Mouse (Mus musculus): ENCODE results near the gene Wdr6.
A peak's percentile ranks its signal among the peaks of the same experiment; 100 is the strongest.

Wdr6 gene

DNA sequence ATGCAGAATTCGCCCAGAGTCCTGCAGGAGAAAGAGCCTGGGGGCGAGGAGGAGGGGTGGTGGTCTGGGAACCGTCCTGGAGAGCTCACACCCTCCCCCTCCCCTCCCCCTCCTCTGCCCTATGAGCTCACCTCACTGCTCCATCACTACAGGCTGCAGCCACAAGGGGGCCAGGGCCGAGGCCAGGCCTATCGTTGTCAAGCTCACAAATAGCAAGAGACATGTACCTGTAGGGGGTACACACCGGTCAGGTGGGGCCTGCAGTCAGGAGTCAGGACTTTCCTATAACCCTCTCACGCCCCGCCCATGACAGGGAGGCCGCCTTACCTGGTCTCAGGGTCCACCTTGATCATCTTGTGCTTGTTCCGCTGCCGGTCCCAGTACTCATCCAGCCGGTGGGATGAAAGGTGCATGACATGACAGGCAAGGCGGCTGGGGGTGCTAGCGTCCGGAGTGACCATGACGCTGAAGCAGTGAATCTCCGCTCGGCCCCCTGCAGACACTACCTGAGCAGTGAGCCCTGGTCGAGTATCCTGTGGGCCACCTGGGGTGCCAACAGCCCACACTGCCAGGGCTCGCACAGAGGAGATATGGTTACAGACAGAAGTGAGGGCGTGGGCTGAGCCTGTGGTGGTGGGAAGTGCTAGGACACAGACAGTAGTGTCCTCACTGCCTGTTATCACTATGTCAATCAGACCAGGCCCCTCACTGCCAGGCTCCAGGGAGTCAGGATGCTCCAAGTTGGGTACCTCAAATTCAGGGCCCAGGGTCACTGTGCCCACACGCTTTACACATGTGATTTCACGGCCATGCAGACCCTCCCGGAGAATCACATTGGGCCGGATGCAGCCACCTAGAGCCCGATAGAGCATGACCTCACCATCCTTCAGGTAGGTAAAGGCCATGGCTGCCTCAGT is 4.5 kb downstream of the Wdr6 start:
- peak; percentile 83 for DNase-seq (ENCODE audit: low spot score)

DNA sequence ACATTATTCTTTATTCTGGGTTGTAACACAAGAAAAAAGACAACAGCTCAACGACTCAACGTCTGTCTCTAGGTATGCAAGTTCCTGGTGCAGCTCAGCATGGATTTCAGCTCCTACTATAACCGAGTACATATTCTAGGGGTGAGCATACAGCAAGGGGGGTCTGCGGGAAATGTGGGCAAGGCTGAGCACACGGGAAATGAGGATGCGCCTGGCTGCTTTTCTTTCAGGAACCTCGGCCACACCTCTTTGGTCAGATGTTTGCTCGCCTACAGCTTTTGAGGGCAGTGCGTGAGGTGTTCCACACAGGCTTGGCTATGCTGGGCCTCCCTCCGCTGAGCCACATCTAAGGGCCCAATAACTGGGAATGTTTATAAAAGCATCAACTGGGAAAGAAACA is 6.2 kb downstream of the Wdr6 start:
- no peak for DNase-seq (ENCODE audit: low spot score)

DNA sequence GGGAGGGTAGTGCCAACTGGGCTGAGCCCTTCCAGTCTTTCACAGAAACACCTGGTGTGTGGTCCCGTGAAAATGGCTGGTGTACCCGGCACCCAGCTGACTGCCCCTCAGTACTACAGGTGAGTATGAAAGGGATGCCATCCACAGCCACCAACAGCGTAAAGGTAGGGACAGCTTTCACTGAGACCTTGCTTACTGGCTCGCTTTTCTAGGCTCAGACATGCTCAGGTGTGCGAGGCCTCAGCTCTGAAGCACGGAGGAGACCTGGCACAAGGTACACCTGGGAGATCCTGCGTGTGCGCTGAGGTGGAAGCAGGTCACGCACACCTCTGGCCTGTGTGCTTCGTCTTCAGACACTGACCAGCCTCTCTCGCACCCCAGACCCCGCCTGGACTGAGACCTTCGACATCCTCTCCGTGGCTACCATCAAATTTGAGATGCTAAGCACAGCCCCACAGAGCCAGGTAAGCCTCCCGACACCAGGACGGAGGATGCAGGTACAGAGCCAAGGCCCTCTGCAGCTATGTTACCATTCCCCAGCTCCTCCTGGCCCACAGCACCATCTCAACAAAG is 7.1 kb downstream of the Wdr6 start:
- DNase-seq (ENCODE audit: low spot score), result no peak

DNA sequence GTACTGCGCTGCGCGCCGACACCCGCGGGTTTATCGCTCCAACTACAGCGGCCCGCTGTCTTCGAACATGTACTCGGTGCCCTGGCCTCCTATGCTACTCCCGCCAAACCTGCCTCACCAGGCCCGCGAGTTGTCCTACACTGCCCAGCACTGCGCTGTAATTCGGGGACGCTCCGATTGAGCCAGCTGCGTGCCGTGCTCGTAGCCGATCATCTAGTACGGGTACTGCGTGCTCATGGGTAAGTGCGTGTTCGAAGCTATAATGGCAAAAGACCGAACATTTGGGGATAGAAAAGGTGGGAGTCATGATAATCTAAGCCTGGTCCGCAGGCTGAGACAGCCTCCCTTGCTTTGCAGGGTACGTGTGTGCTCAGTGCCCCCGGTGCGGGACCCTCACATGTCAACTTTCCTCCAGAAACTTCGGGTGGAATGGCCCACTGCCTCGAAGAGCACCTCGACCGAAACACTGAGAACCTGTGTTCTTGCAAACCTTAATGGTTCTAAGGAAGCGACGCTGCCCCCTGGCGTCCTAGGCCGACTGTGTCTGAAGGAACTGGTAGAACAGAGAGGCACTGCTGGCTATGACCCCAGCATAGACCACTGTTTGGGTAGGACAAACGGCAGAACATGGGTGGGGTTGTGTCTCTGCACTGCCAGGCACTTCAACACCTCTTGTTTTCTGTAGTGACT is 8.2 kb downstream of the Wdr6 start:
- peak; percentile 90 for DNase-seq (ENCODE audit: low spot score)

DNA sequence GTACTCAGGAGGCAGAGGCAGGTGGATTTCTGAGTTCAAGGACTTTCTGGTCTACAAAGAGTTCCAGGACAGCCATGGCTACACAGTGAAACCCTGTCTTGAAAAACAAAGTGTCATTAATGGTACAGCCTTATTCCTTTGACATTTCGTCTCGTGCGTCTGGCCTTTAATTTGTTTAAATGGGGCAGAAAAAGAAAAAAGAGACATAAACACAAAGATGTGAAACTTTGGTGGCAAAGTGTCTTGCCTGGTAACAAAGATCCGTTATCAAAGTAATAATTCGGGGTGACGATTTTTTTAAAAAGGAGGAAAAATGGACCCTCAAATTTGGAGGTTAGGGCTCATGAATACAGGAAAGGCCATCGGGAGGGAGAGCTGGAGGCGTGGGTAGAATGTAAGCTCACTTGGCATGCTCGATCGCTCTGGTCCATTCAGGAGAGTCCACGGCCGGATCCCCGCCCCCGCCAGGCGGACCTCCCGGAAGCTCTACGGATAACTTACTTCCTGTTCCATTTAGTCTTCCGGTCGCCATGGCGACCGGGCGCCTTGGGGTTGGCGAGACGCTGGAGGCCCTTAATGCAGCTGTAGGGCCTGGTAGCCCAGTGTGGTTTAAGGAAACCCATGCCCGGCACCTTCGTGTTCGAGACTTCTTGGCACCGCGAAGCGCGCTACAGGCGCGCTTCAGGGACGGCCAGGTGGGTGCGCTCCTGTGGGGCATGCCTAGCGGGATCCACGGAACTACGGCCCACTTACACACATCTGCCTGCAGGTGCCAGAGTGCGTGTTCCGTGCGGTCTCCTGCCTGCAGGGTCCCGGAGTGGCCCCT is 8.9 kb downstream of the Wdr6 start, which contains the start of gene Dalrd3:
Gene Dalrd3 (plus strand): TSS at position 506 of the 826 bp plus-strand sequence.
- peak; percentile 97 for DNase-seq (ENCODE audit: low spot score)

DNA sequence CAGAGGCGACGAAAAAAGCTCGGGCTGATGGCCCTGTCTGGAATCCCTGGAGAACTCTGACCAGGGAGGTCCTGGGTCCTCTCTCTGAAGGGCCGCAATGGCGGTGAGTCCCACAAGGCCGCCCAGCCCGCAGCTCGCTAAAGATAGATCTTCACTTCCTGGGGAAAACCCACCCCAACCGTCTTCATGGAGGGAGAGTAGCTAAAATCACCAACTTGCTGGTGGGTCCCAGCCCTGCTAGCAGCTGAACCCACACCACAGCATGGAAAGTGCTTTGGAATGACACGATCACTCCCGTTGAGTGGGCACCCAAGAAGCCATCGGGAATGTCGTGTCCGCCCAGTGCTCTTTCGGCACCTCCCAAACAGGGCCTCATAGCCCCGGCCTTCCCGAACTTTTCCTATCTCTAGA is 10.0 kb downstream of the Wdr6 start:
- DNase-seq (ENCODE audit: low spot score), result no peak

DNA sequence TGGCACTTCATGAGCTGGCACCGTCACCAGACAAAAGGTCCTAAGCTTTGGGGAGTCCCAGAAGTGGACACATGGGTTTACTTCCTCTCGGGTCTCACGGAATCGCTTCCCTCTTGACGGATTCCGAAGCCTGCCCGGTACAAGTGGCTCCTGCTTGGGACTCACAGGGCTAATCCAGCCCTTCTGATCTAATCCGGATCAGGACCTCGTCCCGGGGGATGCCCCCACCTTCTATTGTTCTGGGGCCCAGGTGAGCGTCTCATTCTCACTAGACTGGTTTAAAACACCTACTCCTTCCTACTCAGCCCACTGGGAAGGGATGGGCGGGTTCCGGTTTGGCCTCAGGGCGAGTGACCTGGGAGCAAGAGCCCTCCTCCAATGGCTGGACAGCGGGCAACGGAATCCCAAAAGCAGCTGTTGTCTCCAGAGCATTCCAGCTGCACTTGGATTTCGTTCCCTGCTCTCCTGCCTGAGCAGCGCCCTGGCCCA is 10.6 kb downstream of the Wdr6 start:
- DNase-seq (ENCODE audit: low spot score), result no peak

DNA sequence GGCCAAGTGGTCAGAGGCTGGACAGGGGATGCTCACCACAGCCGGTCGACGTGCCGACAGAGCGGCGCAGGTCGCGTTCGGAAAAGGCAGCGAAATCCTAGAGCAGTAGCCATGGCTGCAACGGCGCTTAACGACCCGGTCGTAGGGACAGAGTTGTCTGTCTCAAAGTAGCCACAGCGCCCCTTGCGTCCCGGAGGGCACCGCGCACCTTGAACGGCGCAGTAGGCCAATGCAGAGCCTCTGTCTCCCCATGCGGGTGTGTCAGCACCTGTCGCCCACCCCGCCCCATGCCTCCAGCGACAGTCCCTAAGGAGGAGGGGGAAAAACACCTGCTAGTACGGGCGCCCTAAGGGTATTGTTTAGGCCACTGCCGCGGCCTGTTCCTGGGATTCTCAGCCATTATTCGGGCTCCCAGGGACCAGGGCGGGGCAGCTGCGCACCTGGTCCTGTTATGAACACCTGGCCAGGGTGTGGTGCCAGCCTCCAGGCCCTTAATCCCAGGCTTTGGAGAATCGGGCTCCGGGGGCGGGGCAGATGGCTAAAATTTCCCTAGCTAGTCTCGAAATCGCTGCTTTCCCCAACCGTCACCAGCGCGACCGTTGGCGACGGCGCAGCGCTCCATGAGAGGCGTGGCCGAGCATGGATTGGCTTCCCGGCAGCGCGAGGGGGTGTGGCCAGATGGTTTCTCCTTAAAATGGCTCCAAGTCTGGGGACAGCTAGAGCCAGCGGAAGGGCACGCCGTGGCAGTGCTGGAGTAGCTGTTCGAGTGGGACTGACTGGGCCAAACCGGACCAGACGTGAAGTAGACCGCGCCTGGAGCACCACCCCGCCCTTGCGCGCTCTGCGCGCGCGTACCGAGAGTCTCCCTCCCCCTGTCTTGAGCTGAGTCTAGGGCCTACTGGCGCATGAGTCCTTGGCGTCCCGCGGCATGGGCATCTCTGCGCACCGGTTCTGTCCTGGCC is 11.4 kb downstream of the Wdr6 start, which contains the start of gene Ndufaf3:
Gene Ndufaf3 (minus strand): TSS at position 620 of the 962 bp plus-strand sequence.
- peak; percentile 96 for DNase-seq (ENCODE audit: low spot score)

DNA sequence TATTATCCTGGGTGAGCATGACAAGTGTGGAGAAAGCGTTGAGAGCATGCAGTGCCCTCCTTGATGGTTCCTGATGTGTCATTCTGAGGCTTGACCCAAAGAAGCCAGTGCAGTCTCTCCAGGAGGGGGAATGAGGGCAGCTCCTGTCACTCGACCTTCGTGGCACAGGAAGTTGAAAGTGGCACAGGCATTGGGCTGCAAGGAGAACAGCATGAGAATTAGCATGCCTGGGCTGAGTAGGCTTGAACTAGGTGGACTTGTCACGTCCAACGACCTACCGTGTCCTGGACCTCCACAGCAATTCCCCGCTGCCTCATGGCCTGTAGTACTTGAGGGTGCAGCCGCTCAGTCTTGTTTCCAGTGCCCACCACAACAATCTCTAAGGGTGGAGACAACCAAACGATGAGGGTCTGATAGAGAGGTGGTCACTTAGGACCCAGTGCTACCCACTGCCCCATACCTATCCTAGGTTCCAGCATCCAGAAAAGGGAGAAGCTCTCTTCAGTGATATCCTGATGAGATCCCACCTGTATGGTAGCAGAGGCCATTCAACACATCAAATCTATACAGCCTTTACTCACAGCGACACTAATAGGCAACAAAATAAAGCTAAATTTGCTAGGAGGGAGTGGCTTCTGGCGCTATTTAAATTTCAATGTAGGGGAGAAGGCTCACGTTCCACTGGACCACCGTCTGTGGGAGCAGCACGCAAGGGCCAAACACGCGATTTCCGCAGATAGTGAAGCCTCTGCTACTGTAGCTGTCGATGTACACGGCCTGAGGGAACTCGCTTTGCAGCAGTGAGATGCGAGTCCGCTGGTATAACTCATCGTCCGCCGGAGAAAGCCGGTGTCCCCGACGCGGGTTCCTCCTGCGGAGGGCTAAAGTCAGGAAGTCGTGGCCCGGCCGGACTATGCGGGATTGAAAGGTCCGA is 12.4 kb downstream of the Wdr6 start:
- DNase-seq (ENCODE audit: low spot score), result no peak

DNA sequence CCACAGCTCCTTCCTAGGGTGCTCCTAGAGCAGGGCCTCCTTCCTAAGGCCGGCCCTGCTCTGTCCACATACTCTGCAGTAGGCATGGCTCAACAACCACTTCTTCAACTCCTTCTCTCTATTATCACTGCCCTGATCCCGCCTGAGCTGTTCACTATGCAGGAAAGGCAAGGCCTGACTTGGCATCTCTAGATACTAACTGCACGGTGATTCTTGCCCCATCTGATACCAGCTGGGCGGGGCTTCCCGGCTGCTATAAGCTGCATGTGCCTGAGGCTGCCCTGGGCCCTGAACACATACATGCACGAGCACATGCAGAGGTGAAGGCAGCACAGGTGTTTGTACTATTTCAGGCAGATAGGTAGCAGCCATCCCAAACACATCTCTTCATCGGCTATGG is 14.4 kb downstream of the Wdr6 start:
- DNase-seq (ENCODE audit: low spot score), result no peak

DNA sequence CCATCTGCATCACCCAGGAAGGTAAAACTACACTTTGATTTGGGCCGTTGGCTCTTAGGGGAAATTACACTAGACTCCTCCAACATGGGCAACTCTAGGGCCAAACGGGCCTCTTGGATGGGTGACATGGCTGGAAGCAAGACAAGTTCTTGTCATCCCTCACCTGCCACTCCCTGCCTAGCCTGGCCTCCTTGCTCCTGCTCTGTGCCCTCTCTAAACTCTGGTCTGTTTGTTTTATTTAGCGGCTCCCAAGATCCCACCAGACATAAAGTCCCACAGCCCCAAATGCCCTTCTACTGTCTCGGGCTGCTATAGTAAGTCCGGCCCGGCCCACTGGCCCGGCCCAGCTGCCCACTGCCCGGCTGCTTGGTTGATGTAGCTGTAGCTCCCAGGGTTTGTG is 14.9 kb downstream of the Wdr6 start:
- no peak for DNase-seq (ENCODE audit: low spot score)

DNA sequence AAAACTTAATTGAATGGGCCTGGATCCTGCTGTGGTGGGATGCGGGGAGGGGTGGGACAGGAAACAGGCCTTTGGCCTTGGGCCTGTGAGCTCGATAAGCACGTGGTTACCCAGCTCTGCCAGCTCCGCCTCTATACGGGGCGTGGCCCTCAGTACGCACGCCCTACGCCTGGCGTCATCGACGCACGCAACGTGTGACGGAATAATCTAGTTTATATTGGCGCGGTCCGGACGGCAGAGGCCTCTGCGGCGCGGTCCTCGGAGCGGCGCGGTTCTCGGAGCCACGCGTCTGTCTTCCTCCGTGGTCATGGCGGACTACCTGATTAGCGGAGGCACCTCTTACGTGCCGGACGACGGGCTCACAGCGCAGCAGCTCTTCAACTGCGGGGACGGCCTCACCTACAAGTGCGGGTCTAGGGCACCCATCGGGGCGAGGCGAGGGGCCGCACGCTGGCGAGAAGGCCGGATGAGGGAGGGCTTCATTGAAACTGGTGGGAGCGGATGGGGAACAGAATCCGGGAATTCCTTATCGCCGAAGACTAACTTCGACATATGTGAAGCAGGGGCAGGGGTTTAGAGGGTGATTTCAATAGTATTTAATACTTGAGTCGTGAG is 18.2 kb downstream of the Wdr6 start, which contains the start of gene Impdh2:
Gene Impdh2 (plus strand): TSS at position 60 of the 615 bp plus-strand sequence.
- peak; percentile 99 for DNase-seq (ENCODE audit: low spot score)

DNA sequence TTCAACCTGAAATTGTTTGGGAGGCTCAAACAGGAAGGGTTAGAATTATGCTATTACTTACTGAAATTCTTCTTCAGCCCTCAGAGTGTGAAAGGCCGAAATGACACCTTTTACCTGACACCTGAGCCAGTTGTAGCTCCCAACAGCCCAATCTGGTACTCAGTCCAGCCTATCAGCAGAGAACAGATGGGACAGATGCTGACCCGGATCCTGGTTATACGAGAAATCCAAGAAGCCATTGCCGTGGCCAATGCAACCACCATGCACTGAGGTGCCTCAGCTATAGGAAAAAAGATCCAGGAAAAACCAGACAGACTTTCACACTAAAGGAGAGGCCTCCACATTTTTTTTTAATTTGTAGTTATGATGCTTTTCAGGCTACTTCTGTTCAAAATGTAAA is 19.4 kb downstream of the Wdr6 start:
- no peak for DNase-seq (ENCODE audit: low spot score)

DNA sequence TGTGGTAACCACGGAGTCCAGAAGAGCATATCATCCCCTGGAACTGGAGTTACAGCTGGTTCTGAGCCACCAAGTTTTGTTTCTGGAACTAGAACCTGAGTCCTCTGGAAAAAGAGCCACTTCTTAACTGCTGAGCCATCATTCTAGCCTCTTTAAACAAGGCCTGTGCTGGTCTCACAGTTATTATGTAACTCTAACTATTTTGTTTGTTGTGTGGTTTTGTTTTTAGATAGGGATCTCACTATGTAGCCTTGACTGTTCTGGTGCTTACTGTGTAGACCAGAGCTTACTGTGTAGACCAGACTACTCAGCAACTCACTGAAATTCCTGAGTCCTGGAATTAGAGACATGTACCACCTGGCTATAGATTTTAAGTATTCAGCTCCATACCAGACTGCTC is 31.7 kb downstream of the Wdr6 start:
- DNase-seq (ENCODE audit: low spot score), result no peak

DNA sequence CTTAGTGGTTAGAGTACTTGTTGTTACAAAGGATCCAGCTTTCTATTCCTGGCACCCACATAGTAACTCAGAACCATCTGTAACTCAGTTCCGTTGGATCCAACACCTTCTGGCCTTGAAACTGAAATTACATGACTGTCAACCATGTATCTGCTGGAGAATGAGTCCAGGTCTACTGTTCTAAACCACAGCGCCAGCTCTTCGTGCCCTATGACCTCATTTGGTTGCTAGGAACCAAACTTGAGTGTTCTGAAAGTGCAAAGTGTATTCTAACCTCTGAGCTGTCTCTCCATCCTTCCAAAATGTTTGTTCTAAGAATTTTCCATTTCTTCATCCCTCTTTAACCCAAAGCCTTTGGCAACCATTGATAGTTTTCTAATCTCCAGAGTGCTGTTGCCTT is 32.6 kb downstream of the Wdr6 start:
- no peak for DNase-seq (ENCODE audit: low spot score)

DNA sequence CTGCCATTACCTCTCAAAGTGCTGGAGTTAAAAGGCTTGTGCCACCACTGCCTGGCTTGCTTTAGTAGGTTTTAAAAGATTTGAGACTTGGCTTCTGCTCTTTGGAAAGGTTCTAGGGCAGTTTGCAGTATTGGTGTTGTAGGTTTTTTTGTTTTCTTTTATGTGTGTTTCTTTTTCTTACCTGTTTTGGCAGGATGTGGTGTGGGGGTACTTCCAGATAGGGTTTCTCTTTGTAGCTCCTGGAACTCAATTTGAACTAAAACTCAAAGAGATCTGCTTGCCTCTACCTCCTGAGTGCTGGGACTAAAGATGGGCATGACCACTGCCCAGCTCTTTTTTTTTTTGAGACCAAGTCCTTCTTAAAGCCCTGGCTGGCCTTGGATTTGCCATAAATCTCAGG is 37.7 kb downstream of the Wdr6 start:
- DNase-seq (ENCODE audit: low spot score), result no peak

DNA sequence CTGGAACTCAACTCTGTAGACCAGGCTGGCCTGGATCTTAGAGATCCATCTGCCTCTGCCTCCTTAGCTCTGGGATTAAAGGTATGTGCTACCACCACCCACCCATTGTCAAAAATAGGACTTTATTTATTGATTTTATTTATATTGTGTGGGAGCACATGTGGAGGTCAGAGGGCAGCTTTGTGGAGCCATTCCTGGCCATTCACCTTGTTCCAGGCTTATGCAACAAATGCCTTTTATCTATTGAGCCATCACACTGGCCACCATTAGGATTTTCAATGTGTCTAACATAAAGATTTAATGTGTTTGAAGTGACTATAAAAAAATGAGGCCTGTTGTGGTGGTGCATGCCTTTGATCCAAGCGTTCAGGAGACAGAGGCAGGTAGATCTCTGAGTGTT is 47.0 kb downstream of the Wdr6 start:
- no peak for DNase-seq (ENCODE audit: low spot score)

DNA sequence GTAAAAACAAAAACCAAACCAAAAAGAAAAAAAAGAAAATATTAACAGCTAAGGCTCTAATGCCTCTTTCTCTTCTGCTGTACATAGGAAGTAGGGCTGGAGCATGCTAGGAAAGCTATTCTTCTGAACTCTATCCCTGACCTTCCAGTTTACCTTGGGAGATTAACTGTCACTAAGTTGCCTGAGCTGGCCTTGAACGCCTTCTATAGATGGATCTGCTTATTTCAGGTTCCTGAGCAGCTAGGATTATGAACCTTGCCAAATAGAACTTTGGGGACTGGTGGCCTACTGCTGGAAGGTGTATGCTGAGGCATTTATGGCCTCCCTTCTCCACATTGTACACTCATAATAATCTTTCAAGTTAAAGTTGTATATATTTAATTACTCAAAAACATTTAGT is 47.6 kb downstream of the Wdr6 start:
- DNase-seq (ENCODE audit: low spot score), result no peak

DNA sequence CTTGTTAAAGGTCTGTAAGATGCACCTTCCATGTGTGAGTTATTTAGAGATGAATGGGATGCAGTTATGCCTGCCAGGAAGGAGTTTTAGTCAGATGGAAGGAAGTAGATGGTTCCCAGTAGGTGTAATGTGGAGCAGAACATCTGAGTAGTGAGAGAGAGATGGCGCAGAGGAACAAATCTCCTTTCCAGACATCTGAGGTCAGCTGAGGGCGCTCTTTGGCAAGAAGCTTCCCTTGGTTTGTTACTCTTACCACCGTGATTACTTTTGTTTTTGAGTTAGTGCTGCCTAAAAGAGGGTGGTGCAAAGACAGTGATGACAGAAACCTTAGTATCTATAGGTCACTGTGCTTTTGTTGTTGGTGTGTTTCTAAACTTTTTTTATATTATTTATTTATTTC is 53.1 kb downstream of the Wdr6 start:
- no peak for DNase-seq (ENCODE audit: low spot score)
